Mouse (Mus musculus): ENCODE results near the gene P4ha2.

P4ha2 gene

GRCm38 (mm10) chr11:54100045-54100691 lies at the start of gene P4ha2:
Gene P4ha2 (plus strand): TSS chr11:54100095.
- no peak for DNase-seq (ENCODE audit: extremely low read depth, low read depth, low spot score)

- no peak for DNase-seq (ENCODE audit: extremely low read depth, low read depth, low spot score)
These were observed 49.7 kb upstream of the P4ha2 start for GRCm38 (mm10) chr11:54050205-54050604.

GRCm38 (mm10) chr11:54051161-54051560 lies 48.7 kb upstream of the P4ha2 start:
- DNase-seq (ENCODE audit: extremely low read depth, low read depth, low spot score) = no peak

- DNase-seq (ENCODE audit: extremely low read depth, low read depth, low spot score) = no peak
These were observed 47.8 kb upstream of the P4ha2 start for GRCm38 (mm10) chr11:54052128-54052527.

GRCm38 (mm10) chr11:54053090-54053489 lies 46.8 kb upstream of the P4ha2 start:
- no peak for DNase-seq (ENCODE audit: extremely low read depth, low read depth, low spot score)

- no peak for DNase-seq (ENCODE audit: extremely low read depth, low read depth, low spot score)
These were observed 45.6 kb upstream of the P4ha2 start for GRCm38 (mm10) chr11:54054257-54054656.

- no peak for DNase-seq (ENCODE audit: extremely low read depth, low read depth, low spot score)
These were observed 43.8 kb upstream of the P4ha2 start for GRCm38 (mm10) chr11:54056132-54056531.

- DNase-seq (ENCODE audit: extremely low read depth, low read depth, low spot score) = no peak
These were observed 42.5 kb upstream of the P4ha2 start for GRCm38 (mm10) chr11:54057428-54057827.

- no peak for DNase-seq (ENCODE audit: extremely low read depth, low read depth, low spot score)
These were observed 41.8 kb upstream of the P4ha2 start for GRCm38 (mm10) chr11:54058056-54058617.

- no peak for DNase-seq (ENCODE audit: extremely low read depth, low read depth, low spot score)
These were observed 41.3 kb upstream of the P4ha2 start for GRCm38 (mm10) chr11:54058643-54059042.

- DNase-seq (ENCODE audit: extremely low read depth, low read depth, low spot score) = no peak
These were observed 40.4 kb upstream of the P4ha2 start for GRCm38 (mm10) chr11:54059526-54059925.

DNA sequence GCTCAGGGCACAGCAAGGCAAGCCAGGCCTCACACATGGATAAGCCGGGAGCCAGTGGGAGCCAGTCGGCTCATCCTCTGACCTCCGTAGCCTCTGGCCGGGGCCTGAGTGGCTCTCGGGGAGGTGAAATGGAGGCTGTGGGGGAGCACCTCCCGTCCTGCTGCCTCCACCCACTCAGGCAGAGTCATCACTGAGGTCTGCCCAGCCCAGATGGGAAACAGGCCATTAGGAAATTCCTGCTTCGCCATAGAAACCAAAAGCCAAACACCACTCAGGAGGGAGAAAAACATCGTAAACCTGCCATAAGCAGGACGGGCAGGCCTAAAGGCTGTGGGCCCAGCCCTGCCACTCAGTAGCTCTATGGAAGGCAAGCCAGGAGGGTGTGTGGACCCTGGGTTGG lies 39.6 kb upstream of the P4ha2 start:
- DNase-seq (ENCODE audit: extremely low read depth, low read depth, low spot score) = no peak

GRCm38 (mm10) chr11:54062086-54062752 lies 37.7 kb upstream of the P4ha2 start:
- no peak for DNase-seq (ENCODE audit: extremely low read depth, low read depth, low spot score)

DNA sequence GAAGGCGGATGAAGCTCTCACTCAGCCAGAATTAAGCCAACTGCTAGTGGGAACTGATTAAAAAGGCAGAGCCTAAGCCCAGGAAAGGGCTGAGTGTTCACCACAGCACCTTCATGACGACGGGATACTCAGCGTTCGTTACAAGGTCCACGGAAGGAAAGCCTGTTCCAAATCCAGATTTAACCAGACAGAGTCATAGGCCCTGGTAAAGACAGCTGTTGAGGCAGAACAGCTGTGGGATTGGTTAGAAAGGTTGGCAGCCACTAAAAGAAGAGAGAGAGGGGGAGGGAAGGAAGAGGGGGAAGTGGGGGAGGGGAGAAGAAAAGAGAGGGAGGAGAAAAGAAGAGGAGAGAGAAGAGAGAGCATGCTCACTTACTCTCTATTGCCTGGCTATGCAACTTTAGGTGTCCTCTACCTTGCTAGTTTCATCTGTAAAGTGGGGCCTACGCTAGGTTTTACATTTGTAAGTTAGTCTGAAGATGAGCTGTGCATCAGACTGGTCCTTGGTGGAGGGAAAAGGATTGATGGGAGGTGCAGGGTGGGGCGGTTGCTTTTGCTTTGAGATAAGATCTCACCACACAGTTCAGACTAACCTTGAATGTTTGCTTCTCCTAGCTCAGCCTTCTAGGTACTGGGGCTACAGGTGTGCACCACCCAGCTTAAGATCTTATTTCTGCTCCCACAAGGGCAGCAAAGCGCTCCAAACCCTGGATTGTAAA lies 37.0 kb upstream of the P4ha2 start:
- DNase-seq (ENCODE audit: extremely low read depth, low read depth, low spot score) = no peak

- no peak for DNase-seq (ENCODE audit: extremely low read depth, low read depth, low spot score)
These were observed 36.5 kb upstream of the P4ha2 start for GRCm38 (mm10) chr11:54063472-54063775.

GRCm38 (mm10) chr11:54064412-54064978 lies 35.4 kb upstream of the P4ha2 start:
- DNase-seq (ENCODE audit: extremely low read depth, low read depth, low spot score) = no peak

GRCm38 (mm10) chr11:54065106-54065914 lies 34.6 kb upstream of the P4ha2 start:
- DNase-seq (ENCODE audit: extremely low read depth, low read depth, low spot score) = peak; percentile 100

DNA sequence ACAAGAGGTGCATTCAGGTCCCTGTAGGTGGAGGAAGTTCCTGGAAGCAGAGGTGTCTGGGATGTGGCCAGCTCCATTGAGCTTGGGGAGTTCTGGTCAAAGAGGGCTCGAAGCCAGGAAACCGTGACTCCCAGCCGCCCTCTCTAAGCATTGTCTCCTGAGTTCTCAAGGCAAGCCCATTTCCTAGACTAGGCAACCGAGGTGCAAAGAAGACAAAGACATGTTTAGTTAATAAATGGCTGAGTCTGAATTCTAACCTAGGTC lies 34.0 kb upstream of the P4ha2 start:
- no peak for DNase-seq (ENCODE audit: extremely low read depth, low read depth, low spot score)

GRCm38 (mm10) chr11:54066400-54066799 lies 33.5 kb upstream of the P4ha2 start:
- no peak for DNase-seq (ENCODE audit: extremely low read depth, low read depth, low spot score)

DNA sequence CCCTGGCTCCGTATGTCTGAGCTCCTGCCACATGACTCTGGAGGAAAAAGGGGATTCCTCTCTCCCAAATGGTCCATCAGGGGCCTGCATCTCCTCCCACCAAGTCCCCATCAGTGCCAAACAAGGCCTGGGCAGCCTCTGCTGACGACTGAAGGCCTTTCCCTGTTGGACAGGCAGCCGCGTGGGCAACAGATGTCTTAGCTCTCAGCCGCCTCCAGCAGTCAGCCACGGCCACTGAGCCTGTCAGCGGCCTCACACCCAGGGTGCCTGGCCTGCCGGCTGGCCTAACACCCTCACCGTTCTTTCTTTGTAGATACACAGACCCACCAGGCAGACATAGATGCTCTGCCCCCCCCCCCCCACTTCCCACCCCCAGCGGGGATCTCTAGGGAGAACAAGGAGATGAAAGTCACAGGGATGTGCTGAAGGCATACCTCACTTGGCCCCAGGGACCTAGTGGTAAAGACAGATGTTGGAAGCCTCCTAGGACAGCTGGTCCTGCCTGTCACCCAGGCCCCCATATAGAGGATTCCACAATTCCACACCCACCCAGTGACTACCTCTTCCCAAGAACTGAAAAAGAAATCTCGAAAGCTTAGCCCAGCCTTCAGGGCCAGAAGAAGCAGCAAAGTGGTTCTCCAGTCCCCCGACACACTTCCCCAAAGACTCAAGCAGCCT lies 32.4 kb upstream of the P4ha2 start:
- no peak for DNase-seq (ENCODE audit: extremely low read depth, low read depth, low spot score)

Measured in fat pad, adult 2 months (tissue).